Mouse (Mus musculus): ENCODE measurements around the gene Wipi1.

DNA sequence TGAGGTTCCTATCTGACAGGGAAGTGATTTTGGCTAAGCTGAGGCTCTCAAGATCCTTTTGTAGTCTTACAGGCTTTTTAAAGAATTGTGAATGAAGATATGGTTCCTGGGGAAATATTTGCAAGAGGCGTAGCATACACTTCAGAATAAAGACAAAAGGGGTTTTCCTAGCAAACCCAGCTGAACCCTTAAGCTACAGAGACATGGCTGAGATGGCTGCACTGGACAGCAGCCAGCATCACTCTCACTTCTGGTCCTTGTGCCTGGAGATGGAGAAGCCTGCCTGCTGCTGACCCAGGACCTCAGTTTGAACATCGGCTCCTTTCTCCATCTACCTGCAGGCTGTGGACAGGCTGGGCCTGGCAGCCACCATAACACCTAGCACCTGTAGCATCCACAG is 37.2 kb downstream of the Wipi1 start:
- TF ChIP-seq CTCF (IDR thresholded peaks at IDR 0.05; ENCODE audit: extremely low read depth, insufficient read depth, insufficient read length, insufficient replicate concordance) (no peak), POLR2A (IDR thresholded peaks at IDR 0.05; ENCODE audit: low read depth, low read length) (no peak)
